Mouse (Mus musculus) thymus, postnatal 4 days (tissue): ENCODE data around the gene Vmn2r1.

Experiments used
- DNase-seq: peaks from one replicate; pipeline ENCODE4 v3.0.0; 2021

Vmn2r1 gene

GRCm38 (mm10) chr3:64081247-64081646, at the start of gene Vmn2r1:
Vmn2r1 (plus strand) TSS chr3:64081547.
- DNase-seq = no peak

GRCm38 (mm10) chr3:64038136-64038841, 43.1 kb upstream of the Vmn2r1 start:
- DNase-seq = no peak

- DNase-seq = peak; percentile 79
Measured at GRCm38 (mm10) chr3:64039818-64040784, 41.2 kb upstream of the Vmn2r1 start.

- DNase-seq = no peak
Measured at GRCm38 (mm10) chr3:64112707-64113106, 31.4 kb downstream of the Vmn2r1 start.

GRCm38 (mm10) chr3:64113352-64114046, 32.2 kb downstream of the Vmn2r1 start:
- no peak for DNase-seq

- no peak for DNase-seq
Measured at GRCm38 (mm10) chr3:64141878-64142508, 60.6 kb downstream of the Vmn2r1 start, which contains the start of gene Vmn2r2. Vmn2r2 (minus strand) TSS chr3:64141928.
